Mouse (Mus musculus) thymus, postnatal 0 days (tissue): ENCODE measurements at regions not wholly inside any gene's neighbourhood (a gene's known extent, or its start where the extent isn't known, plus 50 kb on each side); places are given as distances from the start of the nearest gene placed in this dataset.
"Not testable (repeated sequence)": the region's sequence is repeated elsewhere in the genome, so short reads cannot be mapped to it uniquely, and the experiment has no call there.

Source experiments
- DNase-seq: peaks from one replicate; pipeline ENCODE4 v3.0.0-alpha.2; 2015; ENCODE audit warnings: low spot score

DNA sequence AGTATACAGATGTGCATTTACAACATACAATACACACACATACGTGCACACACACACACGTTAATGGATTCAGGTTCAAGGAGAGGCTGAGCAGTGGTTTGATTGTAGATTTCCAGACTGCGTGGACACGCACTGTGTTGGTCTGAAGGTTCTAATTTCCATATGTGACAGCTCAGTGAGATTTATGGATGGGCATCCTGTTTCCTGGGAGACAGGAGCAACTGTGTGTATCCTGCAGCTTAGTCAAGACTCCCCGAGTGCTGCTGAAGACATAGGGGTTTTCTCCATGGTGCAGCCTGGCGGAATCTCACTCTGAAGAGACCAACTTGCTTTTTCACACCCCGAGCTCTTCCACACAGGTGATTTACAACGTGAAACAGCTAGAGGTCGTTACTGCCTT is 119.3 kb upstream of the Foxk1 start:
- DNase-seq, result no peak

DNA sequence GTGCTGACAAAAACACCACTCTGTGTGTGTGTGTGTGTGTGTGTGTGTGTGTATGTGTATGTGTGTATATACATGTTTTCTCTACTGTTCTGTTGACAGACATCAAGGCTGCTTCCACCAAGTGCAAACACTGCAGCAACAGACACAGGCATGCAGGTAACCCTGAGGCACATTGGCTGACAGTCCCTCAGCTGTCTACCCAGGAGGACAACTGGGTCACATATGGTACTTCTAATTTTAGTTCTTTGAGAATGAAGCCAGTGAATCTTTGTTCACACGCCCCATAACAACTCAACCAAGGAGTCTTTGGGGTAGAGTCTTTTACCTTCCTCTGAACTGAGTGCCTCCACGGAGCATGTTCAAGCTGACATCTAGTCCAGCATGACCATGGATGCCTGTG is 113.3 kb upstream of the Foxk1 start:
- no peak for DNase-seq

DNA sequence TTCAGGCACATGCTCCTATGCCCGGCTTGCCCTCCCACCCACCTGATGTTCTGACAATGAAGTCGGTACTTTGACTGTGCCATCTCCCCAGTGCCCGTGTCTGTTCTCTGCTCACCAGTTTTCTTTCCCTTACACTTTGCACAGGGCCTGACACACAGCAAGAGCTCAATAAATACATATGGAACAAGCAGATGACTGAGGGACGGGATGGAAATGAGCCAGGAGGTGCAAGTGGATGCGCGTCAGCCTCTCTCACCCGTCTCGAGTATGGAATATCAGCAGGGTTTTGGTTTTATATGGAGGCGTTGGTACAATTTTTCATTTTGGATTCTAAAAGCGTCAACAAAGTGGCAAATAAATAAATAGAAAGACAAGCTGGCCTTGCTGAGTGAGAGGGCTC is 109.8 kb upstream of the Foxk1 start:
- DNase-seq, result no peak

- not testable (repeated sequence) for DNase-seq
These were observed 104.9 kb upstream of the Foxk1 start for GRCm38 (mm10) chr5:142296401-142296800.

DNA sequence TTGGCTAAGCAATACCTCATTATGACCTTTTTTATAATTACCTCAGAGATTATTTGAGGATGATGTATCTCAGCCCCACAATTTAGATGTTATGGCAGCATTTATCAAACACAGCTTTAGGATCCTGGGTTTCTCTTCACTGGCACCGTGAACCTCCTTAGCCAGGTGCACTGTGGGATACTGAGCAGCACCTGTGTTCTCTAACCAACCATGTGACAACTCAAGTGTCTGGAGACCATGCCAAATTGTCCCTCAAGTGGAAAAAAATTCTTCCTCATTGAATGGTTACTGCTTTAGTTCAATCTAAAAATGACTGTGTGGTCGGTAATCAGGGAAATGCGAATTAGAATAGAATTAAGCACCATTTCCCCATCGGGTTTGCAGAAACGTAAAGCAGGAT is 101.7 kb upstream of the Foxk1 start:
- DNase-seq, result no peak

- DNase-seq, result no peak
These were observed 92.8 kb upstream of the Foxk1 start for GRCm38 (mm10) chr5:142308511-142308910.

GRCm38 (mm10) chr5:142313944-142314343 is 87.4 kb upstream of the Foxk1 start:
- no peak for DNase-seq

DNA sequence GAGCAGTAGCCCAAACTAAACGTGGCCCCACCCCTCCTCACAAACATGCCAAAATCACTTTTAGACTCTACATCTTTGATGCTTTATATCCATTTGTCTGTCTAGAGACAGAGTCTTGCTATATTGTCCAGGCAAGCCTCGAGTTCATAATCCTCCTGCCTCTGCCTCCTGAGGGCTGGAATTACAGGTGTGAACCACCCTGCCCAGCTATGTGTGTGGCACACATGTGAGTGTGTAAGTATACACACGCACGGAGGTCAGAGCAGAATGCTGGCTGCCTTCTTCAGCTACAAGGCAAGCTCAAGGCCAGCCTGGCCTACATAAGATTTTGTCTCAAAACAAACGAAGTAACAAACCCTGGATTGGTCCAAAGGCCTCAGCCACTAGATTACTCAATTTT is 86.8 kb upstream of the Foxk1 start:
- no peak for DNase-seq

DNA sequence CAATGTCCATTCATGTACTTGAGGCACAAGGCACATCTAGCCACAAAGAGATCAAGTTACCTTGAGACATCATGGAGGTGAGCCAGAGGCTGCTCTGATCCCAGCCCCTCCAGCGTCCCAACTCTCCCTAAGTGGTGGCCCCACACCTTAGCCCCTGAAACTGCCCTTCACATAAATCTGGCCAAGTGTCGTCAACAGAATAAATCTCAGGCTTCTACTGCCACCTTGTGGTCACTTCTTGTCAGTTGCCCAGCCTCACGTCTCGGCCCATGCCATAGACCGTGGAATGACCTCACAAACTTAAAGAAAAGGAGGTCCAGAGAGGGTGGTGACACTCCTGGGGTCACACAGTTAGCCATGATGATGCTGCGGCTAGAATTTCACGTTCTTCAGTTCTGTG is 82.0 kb upstream of the Foxk1 start:
- DNase-seq, result peak; percentile 57

DNA sequence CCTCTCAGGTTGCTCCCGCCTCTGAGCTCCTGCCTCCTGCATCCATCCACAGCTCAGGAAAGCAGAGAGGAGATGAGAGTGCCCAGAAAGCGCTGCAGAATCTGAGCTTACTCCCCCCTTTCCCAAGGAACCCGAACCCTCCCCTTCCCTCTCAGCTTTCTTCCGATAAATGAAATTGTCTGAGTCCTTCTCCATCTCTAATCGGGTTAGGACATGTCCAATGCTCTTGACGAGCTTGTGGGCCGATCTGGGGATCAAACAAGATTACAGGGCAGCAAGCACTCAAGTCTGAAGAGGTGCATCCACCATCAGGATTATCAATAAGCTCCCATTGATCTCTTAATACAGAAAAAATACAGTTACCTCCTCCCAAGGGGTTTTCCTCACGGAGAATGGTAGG is 80.0 kb upstream of the Foxk1 start:
- no peak for DNase-seq

GRCm38 (mm10) chr5:142324928-142325327 is 76.4 kb upstream of the Foxk1 start:
- no peak for DNase-seq

GRCm38 (mm10) chr5:142325560-142325959 is 75.7 kb upstream of the Foxk1 start:
- no peak for DNase-seq

- peak; percentile 45 for DNase-seq
These were observed 74.0 kb upstream of the Foxk1 start for GRCm38 (mm10) chr5:142327261-142327660.

- DNase-seq, result no peak
These were observed 71.4 kb upstream of the Foxk1 start for GRCm38 (mm10) chr5:142329724-142330520.

GRCm38 (mm10) chr5:142332744-142333143 is 68.6 kb upstream of the Foxk1 start:
- DNase-seq, result no peak

DNA sequence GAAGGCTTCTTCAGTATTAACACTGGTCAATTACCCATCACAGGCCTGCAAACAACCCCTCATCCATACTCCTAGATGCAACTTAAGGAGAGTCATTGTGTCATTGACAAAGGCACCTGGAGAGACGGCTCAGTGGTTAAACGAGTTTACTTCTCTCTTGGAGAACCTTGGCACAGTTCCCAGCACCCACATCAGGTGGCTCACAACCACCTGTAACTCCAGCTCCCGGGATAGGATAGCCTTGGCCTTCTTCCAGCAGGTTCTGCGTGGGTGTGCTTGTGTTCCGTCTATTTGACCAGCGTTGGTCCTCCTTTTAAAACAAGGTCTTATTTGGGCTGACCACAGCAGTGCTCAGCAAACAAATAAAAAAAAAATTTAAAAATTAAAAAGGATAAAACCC is 63.9 kb upstream of the Foxk1 start:
- no peak for DNase-seq

DNA sequence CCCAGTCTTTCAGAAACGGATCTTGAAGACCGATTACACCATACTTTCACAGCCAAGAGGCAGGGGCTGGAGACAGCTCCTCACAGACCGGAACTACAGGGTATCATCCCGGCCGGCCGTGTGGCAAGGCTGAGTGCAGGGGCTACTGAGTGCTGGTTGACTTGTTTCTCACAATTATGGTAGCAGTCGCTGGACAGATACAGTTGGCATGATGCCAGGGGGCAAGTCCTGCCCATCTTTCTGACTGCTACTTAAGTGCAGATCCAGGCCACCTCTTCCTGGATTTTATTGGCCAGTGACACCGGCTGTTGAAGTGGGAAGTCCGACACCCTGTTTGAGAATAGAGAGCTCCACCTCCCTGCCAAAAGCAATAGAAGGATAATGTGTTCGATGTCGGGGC is 63.2 kb upstream of the Foxk1 start:
- DNase-seq, result no peak

- DNase-seq, result no peak
These were observed 60.9 kb upstream of the Foxk1 start for GRCm38 (mm10) chr5:142340205-142341025.

GRCm38 (mm10) chr5:142341026-142341432 is 60.3 kb upstream of the Foxk1 start:
- no peak for DNase-seq

GRCm38 (mm10) chr5:142346454-142346853 is 54.8 kb upstream of the Foxk1 start:
- DNase-seq, result no peak

- DNase-seq, result peak; percentile 45
These were observed 50.7 kb upstream of the Foxk1 start for GRCm38 (mm10) chr5:142350574-142350973.
